ENCODE assay signal across 9 mouse cellular contexts in the genomic region with DNA sequence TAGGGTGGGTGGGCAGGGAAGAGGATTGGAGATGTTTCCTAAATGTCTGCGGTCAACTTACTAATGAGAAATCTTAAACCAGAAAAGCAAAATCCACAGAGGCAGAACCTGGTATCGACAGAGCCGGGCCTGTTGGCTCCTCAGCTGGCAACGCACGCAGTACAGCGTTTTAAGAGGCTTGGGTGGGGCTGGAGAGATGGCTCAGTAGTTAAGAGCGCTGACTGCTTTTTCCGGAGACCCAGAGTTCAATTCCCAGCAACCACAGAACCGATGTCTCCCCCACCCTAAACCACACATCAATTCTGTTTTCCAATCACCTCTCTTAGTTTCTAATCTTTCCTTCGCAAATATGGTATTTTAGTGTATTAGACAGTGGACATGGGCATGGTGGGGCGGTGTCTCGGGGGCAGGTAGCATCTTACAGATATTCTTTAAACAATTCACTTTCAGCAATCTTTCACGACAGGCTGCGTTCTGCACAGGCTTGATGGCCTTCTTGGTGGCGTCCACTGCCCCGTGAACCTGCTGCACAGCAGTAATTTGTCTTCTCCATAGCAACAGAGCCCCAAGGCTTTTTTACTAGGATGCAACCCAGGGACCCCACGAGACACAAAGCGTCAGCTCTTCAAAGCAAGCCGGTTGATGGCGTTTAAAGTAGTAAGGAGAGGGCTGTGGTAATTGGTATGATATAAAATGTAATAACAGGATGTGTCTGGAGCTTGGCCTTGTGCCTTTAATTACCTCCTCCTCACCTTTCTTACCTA. TPM values are rescaled to one million over a fixed set of nuclear protein-coding genes. Genes with fewer than 3 reads are reported as not detected.
DNase-seq lines count a peak whose midpoint lies in the region; ATAC-seq and TF ChIP-seq lines count a peak whose summit lies in the region.
"Had no signal": no experiment of that assay in that cellular context is flagged by ENCODE, and none has a peak within 500 bp of the region (broad histone marks: within the 10 kb centered on the region; RNA-seq: fewer than 3 reads in every experiment).

No protein-coding gene starts in this region.

- TF ChIP-seq EP300 in liver, postnatal 0 days (IDR thresholded peaks at IDR 0.05; ENCODE audit: low read depth) = no peak

- peak overlapping the region; percentile 19; the same call in 1 of the 2 replicates for H3K4me2 ChIP-seq in neural tube, embryonic 11.5 days (ENCODE audit: low read depth)
- H3K4me2 ChIP-seq in limb, embryonic 14.5 days (replicated peaks; ENCODE audit: low read depth, low read length, severe bottlenecking) = peak overlapping the region; percentile 27; the same call in 1 of the 2 replicates
- H3K4me2 ChIP-seq in liver, postnatal 0 days (ENCODE audit: low read depth, low read length) = no peak overlapping the region

- no peaks in the 10 kb centered on the region for H3K27me3 ChIP-seq in neural tube, embryonic 11.5 days (ENCODE audit: control insufficient read depth, insufficient read depth, low read length)
- no peaks in the 10 kb centered on the region for H3K27me3 ChIP-seq in limb, embryonic 14.5 days (ENCODE audit: control insufficient read depth, insufficient read depth, low read length)
- no peaks in the 10 kb centered on the region for H3K27me3 ChIP-seq in liver, postnatal 0 days (ENCODE audit: insufficient read depth, low read length)

- TF ChIP-seq POLR2A in limb, embryonic 14.5 days (IDR thresholded peaks at IDR 0.05; ENCODE audit: borderline replicate concordance, extremely low read depth, insufficient read depth, insufficient read length) = no peak

- WGBS in neural tube, embryonic 11.5 days = 47% methylated on average over 20 of the region's 20 CpGs
- WGBS in limb, embryonic 14.5 days = 40% methylated on average over 20 of the region's 20 CpGs
- 75% methylated on average over 20 of the region's 20 CpGs for WGBS in liver, postnatal 0 days (ENCODE audit: insufficient replicate concordance)

- peak; percentile 47 for DNase-seq in embryo, embryonic 11 days
- DNase-seq in embryo, embryonic 10.5 days (ENCODE audit: low spot score) = no peak
- no peak for DNase-seq in neural tube, embryonic 11.5 days (ENCODE audit: low spot score)
- DNase-seq in neural tube, embryonic 10.5 days (ENCODE audit: extremely low spot score, low spot score) = no peak
- no peak for DNase-seq in limb, embryonic 14.5 days (ENCODE audit: low spot score)
- no peak for DNase-seq in liver, postnatal 0 days
- no peak for DNase-seq in layer of hippocampus, postnatal 14 days (ENCODE audit: low spot score in 2 of 2)
- no peak for DNase-seq in thymus, postnatal 25 days

- no peak overlapping the region for H3K4me3 ChIP-seq in neural tube, embryonic 11.5 days (ENCODE audit: low read depth, low read length)
- H3K4me3 ChIP-seq in limb, embryonic 14.5 days (replicated peaks; ENCODE audit: low read length) = no peak overlapping the region
- no peak overlapping the region for H3K4me3 ChIP-seq in liver, postnatal 0 days (ENCODE audit: low read depth, low read length)

- H3K9me3 ChIP-seq in neural tube, embryonic 11.5 days (ENCODE audit: control insufficient read depth, low read length) = no peaks in the 10 kb centered on the region
- no peaks in the 10 kb centered on the region for H3K9me3 ChIP-seq in limb, embryonic 14.5 days (ENCODE audit: control insufficient read depth, low read length)
- H3K9me3 ChIP-seq in liver, postnatal 0 days (ENCODE audit: low read length) = no peaks in the 10 kb centered on the region

- TF ChIP-seq CTCF in liver, postnatal 0 days (IDR thresholded peaks at IDR 0.05; ENCODE audit: low read depth) = no peak

- peak overlapping the region; percentile 64; the same call in 1 of the 2 replicates for H3K27ac ChIP-seq in neural tube, embryonic 11.5 days (ENCODE audit: low read depth, low read length)
- peak overlapping the region; percentile 63; the same call in 1 of the 2 replicates for H3K27ac ChIP-seq in limb, embryonic 14.5 days (replicated peaks; ENCODE audit: low read depth, low read length)
- no peak overlapping the region for H3K27ac ChIP-seq in liver, postnatal 0 days (ENCODE audit: low read depth)
- H3K27ac ChIP-seq: liver, embryonic 14.5 days had no signal

- peak overlapping the region; percentile 39; the same call in 1 of the 2 replicates for H3K9ac ChIP-seq in neural tube, embryonic 11.5 days (ENCODE audit: low read length)
- no peak overlapping the region for H3K9ac ChIP-seq in limb, embryonic 14.5 days (ENCODE audit: low read depth, low read length, severe bottlenecking)
- no peak overlapping the region for H3K9ac ChIP-seq in liver, postnatal 0 days (replicated peaks)
- H3K9ac ChIP-seq: liver, embryonic 14.5 days had no signal

- H3K4me1 ChIP-seq in neural tube, embryonic 11.5 days (ENCODE audit: control insufficient read depth, insufficient read depth, low read length) = peaks cover 31% of the 10 kb centered on the region
- H3K4me1 ChIP-seq in limb, embryonic 14.5 days (ENCODE audit: control insufficient read depth, insufficient read depth, low read length) = peaks cover 20% of the 10 kb centered on the region
- H3K4me1 ChIP-seq in liver, postnatal 0 days (ENCODE audit: insufficient read depth) = no peaks in the 10 kb centered on the region

- ATAC-seq in neural tube, embryonic 11.5 days (ENCODE audit: insufficient read depth, low FRiP score, low TSS enrichment) = no peak
- no peak for ATAC-seq in limb, embryonic 14.5 days (ENCODE audit: low FRiP score, low read depth)
- ATAC-seq in liver, postnatal 0 days = no peak

- no peaks in the 10 kb centered on the region for H3K36me3 ChIP-seq in neural tube, embryonic 11.5 days (ENCODE audit: control insufficient read depth, insufficient read depth, low read length)
- no peaks in the 10 kb centered on the region for H3K36me3 ChIP-seq in limb, embryonic 14.5 days (ENCODE audit: control insufficient read depth, insufficient read depth, low read length)
- no peaks in the 10 kb centered on the region for H3K36me3 ChIP-seq in liver, postnatal 0 days (replicated peaks; ENCODE audit: insufficient read depth, low read length)

RNA-seq across cellular contexts. Expression of a gene that starts 25.1 kb away (rescaled TPM):
- 8,277 and 8,733 TPM in 2 replicates for polyA plus RNA-seq in neural tube, embryonic 11.5 days (2014; fragmentation: Nextera tagmentation; extraction: Ambion mirVana)
- polyA plus RNA-seq in limb, embryonic 14.5 days (2012; rRNA removed) = 1,030 and 1,250 TPM in 2 replicates
- polyA plus RNA-seq in limb, embryonic 14.5 days (2014; fragmentation: Nextera tagmentation; extraction: Ambion mirVana) = 1,263 and 1,288 TPM in 2 replicates
- 28.1 and 28.7 TPM in 2 replicates for polyA plus RNA-seq in liver, postnatal 0 days (2015; fragmentation: Nextera tagmentation; extraction: Ambion mirVana)
- 1,000 to 10,000 TPM; 2,120 to 2,322 TPM for total RNA-seq in layer of hippocampus, postnatal 14 days (2021)

RNA-seq across cellular contexts. Expression of a gene that starts 25.2 kb away (rescaled TPM):
- not detected in 2 replicates for polyA plus RNA-seq in neural tube, embryonic 11.5 days (2014; fragmentation: Nextera tagmentation; extraction: Ambion mirVana)
- 15.1 and 159 TPM in 2 replicates for polyA plus RNA-seq in limb, embryonic 14.5 days (2012; rRNA removed)
- polyA plus RNA-seq in limb, embryonic 14.5 days (2014; fragmentation: Nextera tagmentation; extraction: Ambion mirVana) = not detected in 2 replicates
- not detected in 2 replicates for polyA plus RNA-seq in liver, postnatal 0 days (2015; fragmentation: Nextera tagmentation; extraction: Ambion mirVana)
- not detected for total RNA-seq in layer of hippocampus, postnatal 14 days (2021)

RNA-seq across cellular contexts. Expression of a gene that starts 44.2 kb away (rescaled TPM):
- polyA plus RNA-seq in neural tube, embryonic 11.5 days (2014; fragmentation: Nextera tagmentation; extraction: Ambion mirVana) = 1,967 and 2,051 TPM in 2 replicates
- 2,384 and 3,894 TPM in 2 replicates for polyA plus RNA-seq in limb, embryonic 14.5 days (2012; rRNA removed)
- polyA plus RNA-seq in limb, embryonic 14.5 days (2014; fragmentation: Nextera tagmentation; extraction: Ambion mirVana) = 1,587 and 1,605 TPM in 2 replicates
- polyA plus RNA-seq in liver, postnatal 0 days (2015; fragmentation: Nextera tagmentation; extraction: Ambion mirVana) = 389 and 423 TPM in 2 replicates
- 100 to 1,000 TPM; 661 to 671 TPM for total RNA-seq in layer of hippocampus, postnatal 14 days (2021)

RNA-seq across cellular contexts. Expression of a gene that starts 51.1 kb away (rescaled TPM):
- polyA plus RNA-seq in neural tube, embryonic 11.5 days (2014; fragmentation: Nextera tagmentation; extraction: Ambion mirVana) = 109 and 112 TPM in 2 replicates
- 192 and 293 TPM in 2 replicates for polyA plus RNA-seq in limb, embryonic 14.5 days (2012; rRNA removed)
- polyA plus RNA-seq in limb, embryonic 14.5 days (2014; fragmentation: Nextera tagmentation; extraction: Ambion mirVana) = 150 and 162 TPM in 2 replicates
- 149 and 152 TPM in 2 replicates for polyA plus RNA-seq in liver, postnatal 0 days (2015; fragmentation: Nextera tagmentation; extraction: Ambion mirVana)
- total RNA-seq in layer of hippocampus, postnatal 14 days (2021) = 100 to 1,000 TPM; 119 to 162 TPM

Comparison
In these comparisons a context has a peak if more than half of its experiments do, and no peak if none do; other contexts are left out.
1. RNA of a gene that starts 25.1 kb away (polyA plus RNA-seq): 8,277 to 8,733 TPM in neural tube, embryonic 11.5 days and 1,030 to 1,288 TPM in limb, embryonic 14.5 days; 28.1 to 28.7 TPM in liver, postnatal 0 days; every median in the first group is over 10 times any median in the second.